Mouse (Mus musculus) testis, adult 2 months (tissue): ENCODE data around the gene Ablim1.

Source experiments
- CTCF ChIP-seq: fragments of 200-500 bp; IDR thresholded peaks from 2 replicates; pipeline ENCODE4 v1.5.1; 2012; ENCODE audit warnings: low read depth, mild to moderate bottlenecking, inconsistent platforms, low read length, moderate library complexity; ENCODE audit not compliant: control insufficient read depth, insufficient read depth, insufficient replicate concordance
- POLR2A ChIP-seq: fragments of 200-500 bp; IDR thresholded peaks from 2 replicates; pipeline ENCODE4 v1.6.1; 2012; ENCODE audit warnings: low read depth, mild to moderate bottlenecking, inconsistent platforms, low read length, moderate library complexity; ENCODE audit not compliant: control insufficient read depth

- no peak for TF ChIP-seq CTCF
- no peak for TF ChIP-seq POLR2A
Observed at GRCm38 (mm10) chr19:57255157-57255556, 59.6 kb downstream of the Ablim1 start.
